Mouse (Mus musculus): ENCODE data around the gene Pygm.

The Pygm gene

GRCm38 (mm10) chr19:6351431-6352106 lies 32.6 kb upstream of the Pygm start:
- in situ Hi-C loops (cut with MboI, MseI) = no loop called here

GRCm38 (mm10) chr19:6352107-6352505 lies 32.1 kb upstream of the Pygm start:
- in situ Hi-C loops (cut with MboI, MseI) = no loop called here

GRCm38 (mm10) chr19:6354030-6354429 lies 30.2 kb upstream of the Pygm start:
- in situ Hi-C loops (cut with MboI, MseI) = no loop called here

GRCm38 (mm10) chr19:6361291-6361690 lies 22.9 kb upstream of the Pygm start:
- in situ Hi-C loops (cut with MboI, MseI) = no loop called here

- in situ Hi-C loops (cut with MboI, MseI) = no loop called here
Measured at GRCm38 (mm10) chr19:6363091-6363410, 21.1 kb upstream of the Pygm start.

- in situ Hi-C loops (cut with MboI, MseI) = no loop called here
Measured at GRCm38 (mm10) chr19:6363411-6364240, 20.6 kb upstream of the Pygm start, which contains the start of gene Sf1. Gene Sf1 (plus strand): TSS chr19:6363690.

GRCm38 (mm10) chr19:6364317-6364725 lies 19.9 kb upstream of the Pygm start:
- in situ Hi-C loops (cut with MboI, MseI) = no loop called here

GRCm38 (mm10) chr19:6364842-6365241 lies 19.4 kb upstream of the Pygm start:
- in situ Hi-C loops (cut with MboI, MseI) = no loop called here

GRCm38 (mm10) chr19:6370175-6370574 lies 14.0 kb upstream of the Pygm start:
- in situ Hi-C loops (cut with MboI, MseI) = no loop called here

GRCm38 (mm10) chr19:6372433-6372832 lies 11.8 kb upstream of the Pygm start:
- in situ Hi-C loops (cut with MboI, MseI) = no loop called here

GRCm38 (mm10) chr19:6373539-6374400 lies 10.4 kb upstream of the Pygm start:
- in situ Hi-C loops (cut with MboI, MseI) = no loop called here

GRCm38 (mm10) chr19:6374571-6374970 lies 9.6 kb upstream of the Pygm start:
- in situ Hi-C loops (cut with MboI, MseI) = no loop called here

- in situ Hi-C loops (cut with MboI, MseI) = no loop called here
Measured at GRCm38 (mm10) chr19:6375423-6376254, 8.6 kb upstream of the Pygm start.

- in situ Hi-C loops (cut with MboI, MseI) = no loop called here
Measured at GRCm38 (mm10) chr19:6376255-6376564, 8.0 kb upstream of the Pygm start.

GRCm38 (mm10) chr19:6376643-6377042 lies 7.6 kb upstream of the Pygm start:
- in situ Hi-C loops (cut with MboI, MseI) = no loop called here

GRCm38 (mm10) chr19:6377327-6378040 lies 6.7 kb upstream of the Pygm start:
- in situ Hi-C loops (cut with MboI, MseI) = no loop called here

- in situ Hi-C loops (cut with MboI, MseI) = no loop called here
Measured at GRCm38 (mm10) chr19:6380411-6381166, 3.6 kb upstream of the Pygm start.

GRCm38 (mm10) chr19:6381238-6381637 lies 3.0 kb upstream of the Pygm start:
- in situ Hi-C loops (cut with MboI, MseI) = no loop called here

- in situ Hi-C loops (cut with MboI, MseI) = no loop called here
Measured at GRCm38 (mm10) chr19:6382323-6382924, 1.8 kb upstream of the Pygm start.

GRCm38 (mm10) chr19:6383470-6383869 lies 729 bp upstream of the Pygm start:
- in situ Hi-C loops (cut with MboI, MseI) = no loop called here

Measured in T-helper 1 cell (primary cell).